Comparison of ENCODE assay signal across 8 mouse cellular contexts in genomic region chr9:108831637-108832036, GRCm38 (mm10). TPM values are rescaled to one million over a fixed set of nuclear protein-coding genes. Genes with fewer than 3 reads are reported as not detected.
DNase-seq lines count a peak whose midpoint lies in the region; ATAC-seq lines count a peak whose summit lies in the region.

No protein-coding gene starts in this region.

- 5% methylated on average over 23 of the region's 23 CpGs for WGBS in kidney, embryonic 14.5 days
- 4% methylated on average over 23 of the region's 23 CpGs for WGBS in embryonic facial prominence, embryonic 15.5 days
- WGBS in limb, embryonic 15.5 days: 5% methylated on average over 23 of the region's 23 CpGs

- H3K36me3 ChIP-seq in kidney, embryonic 14.5 days (ENCODE audit: control insufficient read depth, insufficient read depth, low read length): no peaks in the 10 kb centered on the region
- H3K36me3 ChIP-seq in embryonic facial prominence, embryonic 15.5 days: no peaks in the 10 kb centered on the region
- no peaks in the 10 kb centered on the region for H3K36me3 ChIP-seq in limb, embryonic 15.5 days

- peaks cover 60% of the 10 kb centered on the region for H3K27me3 ChIP-seq in kidney, embryonic 14.5 days (ENCODE audit: control insufficient read depth, insufficient read depth, low read length)
- H3K27me3 ChIP-seq in embryonic facial prominence, embryonic 15.5 days: peaks cover 77% of the 10 kb centered on the region
- H3K27me3 ChIP-seq in limb, embryonic 15.5 days: peaks cover 82% of the 10 kb centered on the region

- ATAC-seq in kidney, embryonic 14.5 days (ENCODE audit: low FRiP score, low TSS enrichment): no peak
- no peak for ATAC-seq in embryonic facial prominence, embryonic 15.5 days (ENCODE audit: insufficient number of reproducible peaks, low FRiP score, low TSS enrichment, low read depth)
- ATAC-seq in limb, embryonic 15.5 days (ENCODE audit: insufficient number of reproducible peaks, low FRiP score, low TSS enrichment, low read depth): no peak

- H3K4me2 ChIP-seq in kidney, embryonic 14.5 days (replicated peaks; ENCODE audit: low read depth, low read length): peak overlapping the region; percentile 73
- peak overlapping the region; percentile 97 for H3K4me2 ChIP-seq in embryonic facial prominence, embryonic 15.5 days (replicated peaks)
- peak overlapping the region; percentile 97 for H3K4me2 ChIP-seq in limb, embryonic 15.5 days

- no peaks in the 10 kb centered on the region for H3K9me3 ChIP-seq in kidney, embryonic 14.5 days (ENCODE audit: control insufficient read depth, low read length)
- H3K9me3 ChIP-seq in embryonic facial prominence, embryonic 15.5 days (replicated peaks): no peaks in the 10 kb centered on the region
- no peaks in the 10 kb centered on the region for H3K9me3 ChIP-seq in limb, embryonic 15.5 days

- peaks cover 11% of the 10 kb centered on the region for H3K4me1 ChIP-seq in kidney, embryonic 14.5 days (ENCODE audit: control insufficient read depth, insufficient read depth, low read length)
- peaks cover 22% of the 10 kb centered on the region for H3K4me1 ChIP-seq in embryonic facial prominence, embryonic 15.5 days
- H3K4me1 ChIP-seq in limb, embryonic 15.5 days: peaks cover 28% of the 10 kb centered on the region

- DNase-seq in kidney, adult 8-10 months: no peak
- DNase-seq in natural killer cell, adult 2 months (ENCODE audit: low spot score in 2 of 2): peak; percentile 45 to 54
- no peak for DNase-seq in cerebellum, adult 9-11 months
- DNase-seq in right cerebral cortex, postnatal 10 days (ENCODE audit: low spot score in 2 of 2): no peak
- DNase-seq in kidney, postnatal 14 days: no peak

- peak overlapping the region; percentile 38 for H3K4me3 ChIP-seq in kidney, embryonic 14.5 days (ENCODE audit: low read length)
- H3K4me3 ChIP-seq in embryonic facial prominence, embryonic 15.5 days (replicated peaks): peak overlapping the region; percentile 47
- peak overlapping the region; percentile 48 for H3K4me3 ChIP-seq in limb, embryonic 15.5 days

- H3K27ac ChIP-seq in kidney, embryonic 14.5 days (ENCODE audit: low read depth, low read length): no peak overlapping the region
- H3K27ac ChIP-seq in embryonic facial prominence, embryonic 15.5 days (replicated peaks): no peak overlapping the region
- H3K27ac ChIP-seq in limb, embryonic 15.5 days: no peak overlapping the region

- H3K9ac ChIP-seq in kidney, embryonic 14.5 days (ENCODE audit: low read depth, low read length): 0 out of 2 replicates have a peak overlapping the region, but pooled peaks have one; percentile 8
- H3K9ac ChIP-seq in embryonic facial prominence, embryonic 15.5 days: no peak overlapping the region
- no peak overlapping the region for H3K9ac ChIP-seq in limb, embryonic 15.5 days

RNA-seq across cellular contexts. Expression of gene Celsr3, which starts 5.5 kb away (rescaled TPM):
- 0.04 and 0.17 TPM in 2 replicates for polyA plus RNA-seq in kidney, embryonic 14.5 days (2014; fragmentation: Nextera tagmentation; extraction: Ambion mirVana)
- 0.53 and 0.58 TPM in 2 replicates for polyA plus RNA-seq in embryonic facial prominence, embryonic 15.5 days (2015; fragmentation: Nextera tagmentation; extraction: Ambion mirVana)
- polyA plus RNA-seq in limb, embryonic 15.5 days (2015; fragmentation: Nextera tagmentation; extraction: Ambion mirVana): 0.08 and 0.09 TPM in 2 replicates

RNA-seq across cellular contexts. Expression of gene Slc26a6, which starts 21.4 kb away (rescaled TPM):
- polyA plus RNA-seq in kidney, embryonic 14.5 days (2014; fragmentation: Nextera tagmentation; extraction: Ambion mirVana): 8.6 and 14.5 TPM in 2 replicates
- polyA plus RNA-seq in embryonic facial prominence, embryonic 15.5 days (2015; fragmentation: Nextera tagmentation; extraction: Ambion mirVana): 15.2 and 15.3 TPM in 2 replicates
- 12.7 and 13.8 TPM in 2 replicates for polyA plus RNA-seq in limb, embryonic 15.5 days (2015; fragmentation: Nextera tagmentation; extraction: Ambion mirVana)

RNA-seq across cellular contexts. Expression of gene Nckipsd, which starts 23.5 kb away (rescaled TPM):
- polyA plus RNA-seq in kidney, embryonic 14.5 days (2014; fragmentation: Nextera tagmentation; extraction: Ambion mirVana): 9.0 and 21.7 TPM in 2 replicates
- 16.5 and 20.4 TPM in 2 replicates for polyA plus RNA-seq in embryonic facial prominence, embryonic 15.5 days (2015; fragmentation: Nextera tagmentation; extraction: Ambion mirVana)
- 17.7 and 19.0 TPM in 2 replicates for polyA plus RNA-seq in limb, embryonic 15.5 days (2015; fragmentation: Nextera tagmentation; extraction: Ambion mirVana)

RNA-seq across cellular contexts. Expression of gene Ip6k2, which starts 48.0 kb away (rescaled TPM):
- 125 and 134 TPM in 2 replicates for polyA plus RNA-seq in kidney, embryonic 14.5 days (2014; fragmentation: Nextera tagmentation; extraction: Ambion mirVana)
- polyA plus RNA-seq in embryonic facial prominence, embryonic 15.5 days (2015; fragmentation: Nextera tagmentation; extraction: Ambion mirVana): 89.7 and 101 TPM in 2 replicates
- polyA plus RNA-seq in limb, embryonic 15.5 days (2015; fragmentation: Nextera tagmentation; extraction: Ambion mirVana): 86.7 and 99.7 TPM in 2 replicates

Comparison
In these comparisons a context has a peak if more than half of its experiments do, and no peak if none do; other contexts are left out.
1. DNase-seq: peak in natural killer cell, adult 2 months (2 of 2); none in kidney, adult 8-10 months (0 of 2), cerebellum, adult 9-11 months (single experiment), right cerebral cortex, postnatal 10 days (0 of 2) and kidney, postnatal 14 days (single experiment).
2. Peak in every context shown above with its lines, with median percentiles within 50 percentile points of each other: H3K4me2 ChIP-seq and H3K4me3 ChIP-seq.